Mouse (Mus musculus) erythroblast, adult 5-6 weeks (primary cell): Measurements from ENCODE around the gene Nt5e. TPM values are rescaled to one million over a fixed set of nuclear protein-coding genes. Genes with fewer than 3 reads are reported as not detected.

ENCODE experiments used
- ATAC-seq: replicated peaks from 2 replicates; pipeline ENCODE4 v1.8.0; 2016; ENCODE audit warnings: moderate number of reproducible peaks, mild to moderate bottlenecking, moderate TSS enrichment, inconsistent platforms; ENCODE audit not compliant: poor library complexity, low FRiP score, severe bottlenecking
- total RNA-seq, 2 experiments: library from RNA; stranded (forward) in 1 of 2; stranded (reverse) in 1 of 2; fragments of 150-400 nt in 1 of 2; fragments of 200-764, 138-1000 nt in 1 of 2; gene quantifications; 2 replicates each; pipeline versions ENCODE4 v1.2.3 to v1.2.4; 2015 to 2017; ENCODE audit warnings: low replicate concordance in 2 of 2

The Nt5e gene
- total RNA-seq, 2 experiments from 2014 or later: 0.19 to 1.0 TPM

DNA sequence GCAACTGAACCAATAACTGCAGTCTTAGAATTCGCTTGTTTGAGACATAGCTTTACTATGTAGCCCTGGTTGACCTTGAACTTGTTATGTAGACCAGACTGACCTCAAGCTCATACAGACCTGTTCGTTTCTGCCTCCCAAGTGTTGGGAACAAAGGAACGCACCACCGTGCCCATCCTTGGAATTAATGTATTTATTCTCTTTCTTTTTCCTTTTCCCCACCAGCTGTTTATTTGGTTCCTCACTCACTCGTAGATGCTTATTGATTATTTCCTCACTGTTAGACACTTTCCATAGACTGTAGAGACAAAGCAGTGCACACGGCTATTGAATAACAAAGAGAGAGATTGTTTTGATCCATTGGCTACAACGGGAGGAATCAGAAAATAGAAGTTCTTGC lies 15.2 kb downstream of the Nt5e start:
- no peak for ATAC-seq

DNA sequence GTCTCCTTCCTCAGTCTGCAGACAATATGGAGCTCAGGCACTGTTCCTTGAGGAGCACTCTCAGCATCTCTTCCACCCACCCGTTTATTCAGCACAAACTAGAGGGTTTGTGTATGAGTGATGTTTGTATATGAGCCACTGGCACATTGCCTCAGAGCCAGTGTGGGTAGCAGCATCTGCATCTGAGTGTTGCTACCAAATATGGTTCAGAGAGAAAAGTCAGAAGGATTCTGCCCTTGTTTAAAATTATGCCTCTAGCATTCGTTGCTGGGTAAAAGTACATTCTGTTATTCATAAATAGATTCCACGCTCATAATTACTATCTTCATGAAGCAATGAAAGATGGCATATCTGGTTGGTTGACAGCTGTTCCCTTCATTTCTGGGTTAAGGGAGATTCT lies 15.7 kb downstream of the Nt5e start:
- no peak for ATAC-seq

DNA sequence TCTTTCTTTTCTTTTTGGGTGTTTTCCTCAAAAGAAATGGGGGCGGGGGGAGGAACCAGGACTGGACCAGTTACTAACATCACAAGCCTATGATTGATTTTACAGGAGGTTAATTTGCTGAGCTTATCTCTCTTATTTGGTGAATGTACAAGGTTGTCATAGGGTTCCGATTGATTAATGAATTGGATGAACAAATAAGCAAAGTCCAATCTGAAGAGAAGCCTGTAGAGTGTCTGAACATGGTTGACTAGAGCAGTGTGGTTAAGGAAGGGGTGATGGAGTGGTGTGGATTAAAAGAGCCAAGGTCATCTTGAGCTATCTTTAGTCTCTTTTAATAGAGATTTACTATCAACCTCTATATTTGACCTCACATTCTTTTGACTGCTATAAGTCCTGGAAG lies 17.4 kb downstream of the Nt5e start:
- ATAC-seq: no peak

DNA sequence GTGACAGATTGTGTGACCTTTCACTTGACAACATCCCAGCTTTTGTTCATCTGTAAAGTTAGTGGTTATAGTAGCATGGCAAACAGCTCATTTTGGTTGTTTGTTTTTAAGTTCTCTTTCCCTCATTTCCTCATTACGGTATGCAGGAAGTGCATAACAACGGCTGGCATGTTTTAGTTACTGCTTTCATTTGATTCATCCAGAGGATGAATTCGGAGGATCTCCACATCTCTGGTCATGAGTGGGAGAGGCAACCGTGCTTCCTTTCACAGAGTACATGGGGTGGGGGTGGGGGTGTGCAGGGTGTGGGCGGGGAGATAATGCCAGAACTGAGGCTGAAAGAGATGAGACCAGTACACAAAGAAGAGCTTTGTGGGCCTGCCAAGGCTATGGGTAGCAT lies 19.9 kb downstream of the Nt5e start:
- no peak for ATAC-seq

DNA sequence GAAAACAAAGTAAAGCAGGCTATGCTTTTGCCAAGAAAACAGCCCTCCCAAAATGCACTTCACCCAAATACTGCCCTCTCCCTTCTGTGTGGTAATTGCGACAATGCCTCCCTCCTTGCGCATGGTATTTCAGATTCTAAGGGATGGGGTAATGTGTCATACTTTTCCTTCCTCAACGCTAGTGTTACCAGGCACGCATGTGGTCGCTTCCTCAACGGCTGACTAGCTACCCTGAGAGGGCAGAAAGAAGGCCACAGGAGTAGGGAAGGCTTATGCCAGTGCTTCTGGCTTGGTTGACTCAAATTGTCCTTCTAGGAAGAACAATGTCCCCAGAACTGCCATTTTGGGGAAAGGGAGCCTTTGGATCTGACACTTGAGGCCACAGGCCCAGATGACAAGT lies 21.6 kb downstream of the Nt5e start:
- ATAC-seq: no peak

DNA sequence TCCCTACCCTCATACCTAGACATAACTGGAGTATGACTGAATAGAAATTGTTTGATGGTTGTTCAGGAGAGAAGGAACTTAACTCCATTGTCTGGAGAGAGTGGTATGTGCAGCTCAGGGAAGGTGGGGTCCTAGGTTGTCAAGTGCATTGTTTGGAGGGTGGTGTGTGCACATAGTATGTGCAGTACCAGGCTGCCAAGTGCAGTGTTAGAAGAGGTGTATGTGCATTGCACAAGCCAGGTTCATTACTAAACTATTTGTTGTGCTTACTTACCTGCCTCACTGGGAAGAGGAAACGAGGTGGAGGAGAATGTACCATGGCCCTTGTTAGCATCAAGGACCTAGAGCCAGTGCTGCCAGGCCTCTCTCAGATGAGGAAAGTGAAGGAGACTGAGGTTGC lies 23.3 kb downstream of the Nt5e start:
- no peak for ATAC-seq

DNA sequence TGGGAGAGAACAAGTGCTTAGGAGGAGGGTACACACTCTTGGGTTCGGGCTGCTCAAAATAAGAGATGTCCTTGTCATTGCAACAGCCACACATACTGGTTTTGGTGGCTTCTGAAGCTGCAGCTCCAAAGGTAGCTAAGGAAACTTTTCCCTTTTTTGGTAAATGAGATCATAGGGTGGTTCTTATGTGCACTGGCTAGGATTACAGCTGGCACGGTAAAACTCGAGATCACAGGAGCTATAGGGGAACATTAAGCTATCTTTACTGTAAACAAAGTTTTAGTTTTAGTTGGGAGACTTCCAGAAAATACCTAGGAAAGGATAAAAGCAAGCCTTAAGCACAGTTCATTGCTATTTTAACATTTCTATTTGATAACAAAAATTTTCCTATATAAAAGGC lies 24.2 kb downstream of the Nt5e start:
- no peak for ATAC-seq

DNA sequence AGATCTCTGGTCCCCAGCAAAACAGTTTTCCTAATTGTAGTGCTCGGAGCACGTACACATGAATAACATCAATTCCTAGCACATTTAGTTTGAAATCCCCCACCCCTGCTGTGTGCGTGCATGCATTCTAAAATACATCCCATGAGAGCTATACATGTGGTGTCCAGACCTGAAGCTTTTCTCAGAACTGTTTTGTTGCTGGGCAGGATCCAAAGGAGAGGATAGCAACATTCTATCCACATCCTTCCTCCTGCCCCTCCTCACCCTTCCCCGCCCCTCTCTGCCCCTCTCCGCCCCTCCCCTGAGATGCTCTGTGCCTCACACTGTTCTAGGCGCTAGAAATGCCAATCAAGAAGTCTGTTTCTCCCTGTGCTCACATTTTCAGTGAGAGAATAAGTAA lies 25.7 kb downstream of the Nt5e start:
- ATAC-seq: no peak

DNA sequence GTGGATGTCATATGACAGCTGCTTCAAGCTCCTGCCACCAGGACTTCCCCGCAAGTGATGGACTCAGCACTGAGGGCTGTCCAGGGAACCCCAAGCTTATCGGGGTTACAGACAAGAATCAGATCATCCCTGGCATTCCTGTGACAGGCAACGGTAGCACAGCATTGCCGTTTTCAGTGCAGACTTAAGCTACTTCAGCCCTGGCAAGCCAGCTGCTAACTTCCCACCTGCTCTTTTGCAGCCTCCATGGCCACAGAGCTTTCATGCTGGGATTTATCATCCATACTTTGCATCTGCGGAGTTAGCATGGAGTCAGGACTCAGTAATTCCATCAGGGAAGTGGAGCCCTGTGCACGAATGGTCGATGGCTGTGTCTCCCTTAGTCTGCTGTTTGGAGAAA lies 26.5 kb downstream of the Nt5e start:
- ATAC-seq: no peak

DNA sequence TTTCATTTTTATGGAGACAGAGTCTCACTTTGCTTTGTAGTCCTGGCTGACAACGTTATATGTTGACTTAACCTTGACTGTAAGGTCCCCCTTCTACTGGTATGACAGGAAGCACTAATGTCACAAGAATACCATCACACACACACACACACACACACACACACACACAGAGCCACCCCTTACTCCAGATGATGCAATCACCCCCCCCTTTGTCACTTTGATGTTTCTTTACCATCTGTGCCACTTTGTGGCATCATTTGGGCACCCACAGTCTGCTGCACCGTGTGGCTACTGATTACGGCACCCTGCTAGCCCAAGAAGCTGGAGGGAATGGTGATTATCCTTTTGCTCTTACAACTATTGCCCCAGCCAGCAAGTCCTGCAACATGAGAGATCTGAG lies 30.2 kb downstream of the Nt5e start:
- no peak for ATAC-seq

DNA sequence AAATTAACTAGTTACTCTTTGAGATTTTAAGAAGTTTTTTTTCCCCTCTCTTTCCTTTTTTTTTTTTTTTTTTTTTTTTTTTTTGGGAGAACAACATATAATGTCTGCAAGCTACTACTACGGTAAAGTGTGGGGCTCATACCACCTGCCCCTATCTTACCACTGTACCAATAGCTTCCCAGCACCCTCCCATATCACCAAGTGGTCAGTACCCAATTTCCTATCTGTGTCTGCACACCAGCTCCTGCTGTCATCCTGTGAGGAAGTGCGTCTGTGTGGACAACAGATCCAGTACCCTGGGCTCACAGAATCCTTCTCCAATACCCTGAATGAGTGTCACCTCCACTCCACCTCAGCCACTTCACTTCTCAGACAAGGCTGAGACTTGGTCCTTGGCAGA lies 32.1 kb downstream of the Nt5e start:
- ATAC-seq: no peak

DNA sequence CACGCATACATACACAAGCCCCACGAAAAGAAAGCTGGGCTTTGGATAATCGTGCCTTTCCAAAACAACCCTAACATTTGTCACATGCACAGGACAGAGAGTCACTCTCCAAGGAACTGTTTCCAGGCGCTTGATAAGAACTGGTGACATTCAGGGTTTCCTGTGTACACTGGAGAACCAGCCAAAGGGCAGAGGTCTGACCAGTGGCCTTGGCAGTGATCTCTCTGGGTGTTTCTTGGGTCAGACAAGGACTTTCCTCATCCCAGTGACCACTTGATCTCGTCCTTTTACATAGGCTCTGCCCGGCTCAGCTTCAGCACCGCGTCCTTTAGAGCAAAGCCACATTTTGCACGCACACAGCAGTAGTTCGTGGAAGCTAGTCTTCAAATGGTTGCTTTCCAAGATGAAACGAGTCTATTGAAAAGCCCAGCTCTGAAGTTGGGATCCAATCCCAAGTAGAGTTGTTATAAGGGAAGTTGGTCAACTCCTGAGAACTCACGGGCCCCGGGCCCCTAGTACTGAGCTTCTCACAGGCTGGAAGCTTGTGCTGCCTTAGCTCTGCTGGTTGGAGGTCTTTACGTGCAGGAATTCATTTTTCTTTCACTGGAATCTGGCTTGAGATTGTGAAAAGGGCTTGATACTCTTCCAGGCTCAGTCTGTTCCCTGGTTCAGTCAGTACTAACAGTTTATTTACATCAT lies 34.4 kb downstream of the Nt5e start:
- no peak for ATAC-seq

DNA sequence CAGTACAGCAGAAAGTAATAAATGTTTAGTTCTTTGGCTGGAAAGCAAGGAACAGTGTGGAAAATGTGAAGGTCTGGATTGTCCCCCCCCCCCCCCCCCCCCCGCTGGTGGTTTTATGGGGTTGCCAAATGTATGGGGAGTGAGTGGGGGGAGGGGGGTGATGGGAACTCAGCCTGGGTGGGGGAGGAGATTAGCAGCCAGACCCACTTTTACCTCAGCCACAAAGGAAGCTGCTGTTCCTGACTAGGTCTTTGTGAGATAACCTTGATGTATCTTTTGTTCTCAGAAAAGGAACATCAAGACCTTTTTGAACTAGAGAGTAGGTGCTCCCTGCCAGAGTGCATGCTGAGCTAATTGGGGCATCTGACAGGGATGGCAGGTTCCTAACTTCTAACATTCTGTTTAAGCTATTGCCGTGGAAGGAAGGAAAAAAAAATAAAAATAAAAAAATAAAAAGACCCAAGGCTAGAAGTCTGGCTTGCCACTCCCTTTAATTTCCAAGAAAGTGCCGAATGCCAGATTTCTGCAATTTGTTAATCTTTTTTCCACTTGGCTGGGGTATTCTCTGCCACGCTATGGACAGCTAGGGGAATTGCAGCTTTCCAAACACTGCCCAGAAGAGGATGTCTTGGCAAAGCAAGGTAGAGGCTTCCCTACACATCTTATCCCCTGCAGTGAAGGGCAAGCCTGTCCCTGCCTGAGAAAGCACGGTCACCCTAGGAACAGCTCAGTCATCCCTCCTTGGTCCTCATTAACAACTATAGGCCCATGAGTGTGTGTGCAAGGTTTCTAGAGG lies 35.3 kb downstream of the Nt5e start:
- no peak for ATAC-seq

DNA sequence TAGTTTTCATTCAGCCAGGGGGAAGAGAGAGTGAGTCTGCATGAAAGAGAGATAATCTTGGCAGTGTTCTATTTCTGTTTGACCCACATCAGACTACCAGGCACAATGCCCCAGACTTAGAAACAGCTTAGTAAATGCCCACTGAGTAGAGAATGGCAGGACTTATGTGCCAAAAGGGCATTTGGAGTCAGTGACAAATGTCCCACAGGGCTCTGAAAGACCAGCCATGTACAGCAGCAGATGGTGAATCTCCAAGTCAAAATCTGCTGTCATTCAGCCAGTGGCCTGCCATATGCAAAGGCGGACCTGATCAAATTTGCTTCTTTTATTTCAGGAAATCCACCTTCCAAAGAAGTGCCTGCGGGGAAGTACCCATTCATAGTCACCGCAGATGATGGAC lies 36.1 kb downstream of the Nt5e start:
- no peak for ATAC-seq

DNA sequence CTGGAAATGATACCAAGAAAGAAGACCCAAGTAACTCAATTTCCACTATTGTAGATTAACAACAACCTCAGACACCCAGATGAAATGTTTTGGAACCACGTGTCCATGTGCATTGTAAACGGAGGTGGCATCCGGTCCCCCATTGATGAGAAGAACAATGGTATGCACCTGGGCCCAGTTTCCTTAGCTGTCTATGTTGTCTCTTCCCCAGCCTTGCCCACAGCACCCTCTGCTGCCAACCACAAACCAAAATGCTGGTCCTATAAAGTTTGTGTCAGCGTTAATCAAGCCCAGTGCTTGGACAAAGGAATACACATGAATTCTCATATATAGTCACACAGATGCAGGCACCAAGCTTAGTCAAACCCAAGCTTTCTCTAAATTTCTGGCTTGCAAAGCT lies 39.3 kb downstream of the Nt5e start:
- no peak for ATAC-seq

DNA sequence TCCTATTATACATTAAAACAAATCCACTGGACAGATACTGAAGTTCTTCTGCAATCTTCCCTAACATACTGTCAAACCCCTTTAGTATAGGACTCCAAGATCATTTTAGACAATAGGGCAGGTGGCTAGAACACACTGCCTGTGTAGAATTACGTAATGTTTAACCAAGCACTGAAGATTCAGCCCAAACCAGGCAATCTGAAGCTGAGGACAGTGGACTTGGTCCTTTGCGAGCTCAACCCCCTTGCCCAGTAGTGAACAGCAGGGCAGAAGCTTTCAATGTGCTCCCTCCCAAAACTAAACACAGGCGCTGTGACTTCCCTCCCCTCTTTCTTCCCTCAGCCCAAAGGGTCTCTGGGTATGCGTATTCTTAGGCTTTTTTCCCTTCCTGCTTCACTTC lies 39.8 kb downstream of the Nt5e start:
- no peak for ATAC-seq

DNA sequence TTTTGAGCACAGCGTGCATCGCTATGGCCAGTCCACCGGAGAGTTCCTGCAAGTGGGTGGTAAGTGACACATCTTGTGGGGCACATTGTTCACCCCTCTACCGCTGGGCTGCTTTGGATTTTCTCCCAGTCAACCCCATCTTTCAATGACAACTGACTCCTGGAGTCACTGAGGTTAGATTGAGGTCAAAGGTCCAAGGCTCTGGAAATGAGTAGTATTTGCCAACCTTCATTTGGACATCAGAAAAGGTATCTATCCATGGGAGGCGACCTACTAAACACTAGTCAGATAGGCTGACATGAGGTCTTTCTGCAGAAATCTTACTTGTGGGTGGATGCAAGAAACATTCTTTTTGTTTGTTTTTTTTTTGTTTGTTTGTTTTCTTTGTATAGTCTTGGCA lies 40.3 kb downstream of the Nt5e start:
- ATAC-seq: no peak

DNA sequence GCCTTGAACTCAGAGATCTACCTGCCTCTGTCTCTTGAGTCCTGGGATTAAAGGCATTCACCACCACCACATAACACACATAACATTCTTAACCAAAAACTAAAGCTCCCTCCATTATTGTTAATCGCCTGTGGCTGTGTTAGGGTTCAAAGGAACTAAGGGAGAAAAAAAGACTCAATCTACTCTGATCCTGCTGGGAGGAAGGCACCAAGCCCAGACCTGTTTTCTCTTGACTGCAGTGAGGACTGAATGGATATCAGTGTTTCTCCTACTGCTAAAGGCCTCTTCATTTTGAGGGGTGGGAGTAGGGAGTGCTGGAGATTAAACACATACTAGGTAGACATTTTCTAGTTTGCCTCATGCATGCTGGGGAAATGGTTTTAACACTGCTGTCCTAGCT lies 40.8 kb downstream of the Nt5e start:
- no peak for ATAC-seq

DNA sequence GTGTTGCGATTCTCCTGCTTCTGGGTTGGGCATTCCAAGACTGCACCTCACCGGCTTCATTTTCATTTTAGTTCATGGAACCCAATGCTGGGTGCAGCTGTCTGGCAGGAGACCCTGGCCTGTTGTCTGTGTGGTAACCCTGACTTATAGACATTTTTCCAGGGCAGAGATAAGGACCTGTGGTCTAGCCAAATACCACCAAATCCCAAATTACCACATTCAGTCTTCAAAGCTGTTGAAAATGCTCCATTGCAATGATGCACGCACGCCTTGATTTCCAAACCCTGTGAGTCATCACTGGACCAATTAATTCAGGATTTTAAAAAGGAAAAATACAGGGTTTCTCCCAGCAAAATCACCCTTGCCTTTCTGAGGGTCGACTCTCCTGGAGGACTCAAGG lies 41.5 kb downstream of the Nt5e start:
- no peak for ATAC-seq

DNA sequence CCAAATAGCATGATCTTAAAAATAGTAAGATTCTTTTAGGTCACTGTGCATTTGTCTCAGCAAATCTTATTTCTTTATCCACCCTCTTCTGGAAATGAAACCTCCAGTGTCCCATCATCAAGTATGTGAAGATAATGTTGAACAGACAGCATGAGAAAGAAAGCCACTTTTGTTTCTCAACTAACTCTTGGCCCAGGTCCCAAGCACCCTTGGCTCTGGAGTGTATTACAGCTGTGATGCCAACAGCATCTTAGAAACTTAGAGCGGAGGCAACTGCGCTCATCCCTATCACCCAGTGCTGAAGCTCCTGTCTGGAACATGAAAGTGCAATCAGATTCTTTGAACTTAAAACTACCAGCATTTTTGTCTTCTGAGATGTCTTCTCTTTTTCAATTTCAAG lies 42.7 kb downstream of the Nt5e start:
- no peak for ATAC-seq

DNA sequence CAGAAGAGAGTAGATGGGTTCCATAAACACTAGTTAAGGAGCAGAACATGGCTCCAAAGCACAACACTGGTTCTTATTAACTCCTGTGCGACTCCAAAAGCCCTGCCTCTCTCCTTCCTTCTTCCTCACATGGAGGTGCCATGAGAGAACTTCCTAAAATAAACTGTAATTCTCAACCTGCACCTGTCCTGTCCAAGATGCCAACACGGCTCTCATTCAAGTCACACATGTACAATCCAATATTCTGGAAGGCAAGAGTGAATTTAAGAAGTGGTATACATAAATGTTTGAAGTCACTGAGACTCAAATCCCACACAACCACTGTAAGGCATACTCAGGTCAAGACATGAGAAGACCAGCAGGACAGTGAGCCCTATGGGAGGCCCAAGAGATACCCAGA lies 44.2 kb downstream of the Nt5e start:
- ATAC-seq: no peak

DNA sequence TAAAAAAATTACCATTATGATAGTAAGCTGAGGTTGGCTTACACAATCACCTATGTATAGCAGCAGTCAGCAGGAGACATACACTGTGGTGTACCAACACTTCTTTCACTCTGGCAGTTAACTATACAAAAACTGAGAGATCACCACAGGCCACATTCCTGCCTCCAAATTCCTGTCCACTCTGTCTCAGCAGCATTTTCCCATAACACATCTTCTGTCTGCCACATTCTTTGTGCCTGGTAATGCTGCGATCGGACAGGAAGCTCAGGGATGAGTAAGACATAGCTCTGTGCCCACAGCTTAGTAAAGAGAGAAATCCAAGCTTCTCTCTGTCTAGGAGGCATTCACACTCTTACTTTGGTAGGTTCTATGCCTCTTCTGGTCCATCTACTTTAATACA lies 46.0 kb downstream of the Nt5e start:
- no peak for ATAC-seq
